Mouse (Mus musculus) R1 (cell line): ENCODE results near the gene Per3.
A peak's percentile ranks its signal among the peaks of the same experiment; 100 is the strongest.
"Not testable (repeated sequence)": the region's sequence is repeated elsewhere in the genome, so short reads cannot be mapped to it uniquely, and the experiment has no call there.

Source experiments
- DNase-seq: peaks from one replicate; pipeline ENCODE4 v3.0.0-alpha.2; 2018; ENCODE audit warnings: low read depth, low spot score

Per3 gene

GRCm38 (mm10) chr4:151027001-151027400 lies 17.5 kb downstream of the Per3 start:
- peak; percentile 67 for DNase-seq

GRCm38 (mm10) chr4:151024152-151024551 lies 20.3 kb downstream of the Per3 start:
- no peak for DNase-seq

- not testable (repeated sequence) for DNase-seq
Observed at GRCm38 (mm10) chr4:151017356-151017755, 27.1 kb downstream of the Per3 start.

GRCm38 (mm10) chr4:151015946-151016345 lies 28.5 kb downstream of the Per3 start:
- DNase-seq: no peak

GRCm38 (mm10) chr4:151010316-151010715 lies 34.1 kb downstream of the Per3 start:
- no peak for DNase-seq

- peak; percentile 72 for DNase-seq
Observed at GRCm38 (mm10) chr4:151006945-151007344, 37.5 kb downstream of the Per3 start.

DNA sequence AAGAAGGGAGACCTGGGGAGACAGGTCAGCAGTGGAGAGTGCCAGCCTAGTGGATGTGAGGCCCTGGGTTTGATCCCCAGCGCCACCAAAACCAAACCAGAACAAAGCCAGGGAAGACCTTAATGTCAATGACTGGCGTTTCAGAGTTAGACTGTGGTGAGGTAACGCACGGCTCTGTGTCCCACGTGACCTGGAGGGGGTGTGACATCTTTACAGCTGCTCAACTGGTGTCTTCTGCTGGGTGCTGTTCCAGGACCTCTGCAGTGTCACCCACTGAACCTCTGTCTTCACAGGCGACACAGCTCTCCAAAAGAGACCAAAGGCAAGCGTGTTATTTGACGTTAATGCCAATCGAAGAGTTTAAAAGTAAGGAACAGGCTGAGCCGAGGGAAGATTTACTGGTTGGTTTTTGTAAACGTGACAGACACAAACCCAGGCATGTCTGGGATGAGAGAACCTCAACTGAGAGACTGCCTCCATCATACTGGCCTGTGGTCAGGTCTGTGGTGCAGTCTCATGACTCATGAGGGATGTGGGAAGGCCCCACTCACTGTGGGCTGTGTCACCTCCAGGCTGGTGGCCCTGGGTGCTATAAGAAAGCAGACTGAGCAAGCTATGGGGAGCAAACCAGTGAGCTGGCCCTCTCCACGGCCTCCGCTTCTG lies 38.7 kb downstream of the Per3 start:
- DNase-seq: no peak

DNA sequence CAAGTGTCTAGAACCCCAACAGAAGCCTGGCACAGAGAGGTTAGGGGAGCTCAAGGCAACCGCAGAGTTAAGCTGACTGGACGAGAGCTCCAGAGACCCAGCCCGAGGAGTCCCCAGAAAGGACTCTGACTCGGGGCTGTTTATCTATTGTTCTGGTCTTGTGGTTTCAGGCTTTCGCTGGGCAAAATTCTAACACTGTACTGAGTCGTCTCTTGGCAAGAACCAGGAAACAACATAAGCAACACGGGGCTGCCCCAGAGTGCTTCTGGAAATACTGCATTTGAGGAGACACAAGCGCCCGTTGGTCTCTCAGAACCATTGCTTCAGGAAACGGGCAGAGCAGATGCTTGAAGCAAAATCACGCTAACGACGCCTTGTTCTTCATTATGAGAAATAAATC lies 43.1 kb downstream of the Per3 start:
- no peak for DNase-seq

DNA sequence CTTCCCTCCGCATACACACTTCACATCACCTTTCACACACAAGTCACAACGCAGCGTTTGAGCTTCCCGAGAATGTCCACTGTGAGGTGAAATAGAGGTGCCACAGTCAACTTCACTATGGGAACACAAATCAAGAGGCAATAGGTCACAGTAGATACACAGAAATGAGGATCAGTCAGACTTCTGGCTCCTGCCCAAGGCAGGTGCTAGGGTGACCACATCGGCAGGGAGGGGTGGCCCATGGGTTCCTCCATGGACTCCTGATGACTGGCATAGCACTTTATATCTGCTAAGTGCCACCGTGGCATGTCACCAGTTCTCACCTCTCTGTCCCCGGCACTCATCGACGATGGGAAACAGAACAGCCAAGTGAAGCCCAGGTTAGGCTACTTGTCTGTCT lies 45.8 kb downstream of the Per3 start:
- DNase-seq: peak; percentile 15

- no peak for DNase-seq
Observed at GRCm38 (mm10) chr4:150996797-150997196, 47.7 kb downstream of the Per3 start, which contains the start of gene Uts2. TSS of gene Uts2 (plus strand) at chr4:150997097.

DNA sequence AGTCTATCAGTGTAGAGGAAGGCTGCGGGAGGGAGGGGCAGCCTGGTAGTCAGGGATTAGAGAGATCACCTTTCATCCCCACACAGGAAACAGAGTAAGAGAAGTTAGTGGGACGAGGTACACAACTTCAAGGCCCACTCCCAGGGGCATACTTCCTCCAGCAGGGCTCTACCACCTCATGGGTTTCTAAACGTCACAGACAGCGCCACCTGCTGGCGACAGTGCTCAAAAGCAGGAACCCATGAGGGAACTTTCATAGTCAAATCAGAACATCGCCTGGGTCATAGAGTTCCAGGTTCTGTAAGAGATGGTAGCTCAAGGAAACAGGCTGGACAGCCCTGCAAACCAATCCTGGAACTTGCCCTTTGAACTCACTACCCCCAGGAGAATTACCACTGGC lies 54.3 kb downstream of the Per3 start:
- DNase-seq: peak; percentile 84

- DNase-seq: no peak
Observed at GRCm38 (mm10) chr4:150980153-150980552, 64.3 kb downstream of the Per3 start.

GRCm38 (mm10) chr4:150979455-150979854 lies 65.0 kb downstream of the Per3 start:
- no peak for DNase-seq

- peak; percentile 56 for DNase-seq
Observed at GRCm38 (mm10) chr4:150978156-150978910, 66.1 kb downstream of the Per3 start.

GRCm38 (mm10) chr4:150975145-150975544 lies 69.3 kb downstream of the Per3 start:
- no peak for DNase-seq

DNA sequence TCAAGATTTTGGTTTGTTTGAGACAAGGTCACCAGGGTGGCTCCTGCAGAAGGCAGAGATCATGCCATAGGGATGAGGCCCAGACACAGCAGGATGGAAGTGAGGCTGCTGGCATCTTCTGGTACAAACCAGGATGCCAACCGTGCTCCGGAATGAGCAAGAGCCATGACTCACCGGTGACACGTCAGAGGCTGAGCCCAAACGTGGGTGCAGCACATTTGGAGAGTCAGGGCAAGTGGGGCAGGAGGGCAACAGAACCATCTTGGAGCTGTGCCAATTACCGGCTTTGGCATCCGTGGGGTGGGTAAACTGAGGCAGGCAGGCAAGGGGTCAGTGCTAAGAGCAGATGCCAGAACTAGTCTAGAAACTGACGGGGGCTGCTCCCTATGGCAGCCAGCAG lies 71.2 kb downstream of the Per3 start:
- DNase-seq: no peak

DNA sequence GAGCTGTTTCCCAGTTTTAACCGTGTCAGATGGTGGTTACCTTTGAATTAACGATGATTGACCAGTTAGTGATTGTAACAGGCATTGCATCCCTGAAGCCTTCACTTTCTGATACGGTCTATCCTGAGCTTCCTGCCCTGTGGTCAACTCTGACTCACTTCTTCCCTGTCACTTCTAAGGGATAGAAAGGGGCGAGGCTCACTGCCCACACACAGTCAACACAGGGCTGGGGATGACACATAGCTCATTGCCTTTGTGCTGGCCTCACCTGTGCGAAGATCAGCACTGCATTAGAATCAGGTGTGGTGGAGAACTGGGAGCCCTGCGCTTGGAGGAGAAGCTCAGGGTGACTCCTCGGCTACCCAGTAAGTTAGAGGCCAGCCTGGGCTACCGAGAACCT lies 75.5 kb downstream of the Per3 start:
- DNase-seq: no peak

DNA sequence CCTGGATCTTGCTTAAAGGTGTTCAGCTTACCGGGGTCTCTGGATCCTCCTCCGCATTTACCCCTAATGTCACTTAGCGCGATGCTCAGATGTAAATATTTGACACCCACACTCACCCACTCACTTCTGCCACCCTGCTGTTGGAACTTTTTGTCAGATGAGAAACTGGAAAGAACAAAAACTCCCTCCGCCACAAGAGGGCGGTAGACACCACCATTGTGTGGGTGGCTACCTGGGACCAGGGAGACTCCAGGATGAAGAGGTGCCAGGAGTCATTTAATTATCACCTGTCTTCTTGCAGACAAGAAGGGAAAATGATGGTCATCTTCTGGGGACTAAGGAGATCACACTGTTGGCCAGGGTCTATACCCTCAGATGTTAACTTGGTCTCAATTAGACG lies 77.9 kb downstream of the Per3 start:
- peak; percentile 73 for DNase-seq

GRCm38 (mm10) chr4:150965555-150965951 lies 78.9 kb downstream of the Per3 start:
- peak; percentile 57 for DNase-seq

- peak; percentile 91 for DNase-seq
Observed at GRCm38 (mm10) chr4:150964635-150965554, 79.6 kb downstream of the Per3 start.

GRCm38 (mm10) chr4:150963711-150964110 lies 80.8 kb downstream of the Per3 start:
- no peak for DNase-seq

DNA sequence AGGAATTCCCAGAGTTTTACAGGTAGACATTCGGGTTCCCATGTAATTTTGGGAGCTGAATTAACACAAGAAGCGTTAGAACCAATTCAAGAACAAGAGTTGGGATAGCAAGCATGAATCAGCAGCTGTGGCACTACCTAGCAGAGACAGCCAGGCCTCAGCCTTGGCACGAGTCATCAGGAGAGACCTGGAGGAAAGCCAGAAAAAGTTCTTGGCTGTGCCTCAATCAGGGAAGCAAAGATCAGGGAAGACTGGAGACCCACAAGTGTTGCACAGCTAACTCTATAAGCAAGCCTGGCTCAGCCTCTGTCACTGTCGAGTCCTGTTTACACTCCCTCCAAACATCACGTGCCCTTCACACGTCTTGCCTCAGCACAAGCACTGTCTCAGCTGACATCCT lies 82.2 kb downstream of the Per3 start:
- no peak for DNase-seq
